Mouse (Mus musculus) brain, embryonic 14.5 days (tissue): Measurements from ENCODE around the gene Abhd12.

Experiments
- CTCF ChIP-seq: fragments of 200-500 bp; IDR thresholded peaks from 2 replicates; pipeline ENCODE4 v1.5.1; 2012; ENCODE audit warnings: inconsistent platforms, mild to moderate bottlenecking, moderate library complexity, borderline replicate concordance; ENCODE audit not compliant: insufficient read depth, insufficient read length; ENCODE audit errors: extremely low read depth
- POLR2A ChIP-seq: fragments of 200-500 bp; IDR thresholded peaks from 2 replicates; pipeline ENCODE4 v1.6.1; 2012; ENCODE audit warnings: mild to moderate bottlenecking, inconsistent platforms, borderline replicate concordance; ENCODE audit not compliant: poor library complexity, insufficient read depth, insufficient read length, severe bottlenecking; ENCODE audit errors: extremely low read depth

DNA sequence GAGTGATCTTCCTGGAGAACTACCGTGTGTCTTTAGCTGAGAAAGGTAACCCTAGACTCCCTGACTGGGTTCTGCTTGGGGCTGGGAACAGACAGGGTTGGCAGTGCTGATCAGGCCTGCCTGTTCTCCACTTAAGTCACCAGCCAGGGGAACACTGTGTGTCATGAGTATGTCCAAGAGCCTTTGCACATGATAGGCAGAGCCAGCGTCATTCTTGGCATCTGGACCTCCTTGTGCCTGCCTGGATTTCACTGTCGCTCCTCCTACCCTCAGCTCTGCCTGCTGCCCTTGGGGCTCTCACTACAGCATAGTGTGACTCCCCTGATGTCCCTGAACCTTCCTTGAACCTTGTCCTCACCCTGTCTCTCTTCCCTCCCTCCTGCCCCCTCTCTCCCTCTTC lies 78.1 kb downstream of the Abhd12 start:
- TF ChIP-seq POLR2A (no peak), CTCF (no peak)
